Mouse (Mus musculus) right cerebral cortex, adult 2 months (tissue): ENCODE measurements around the gene Pcsk4.

Source experiments
- DNase-seq, 2 experiments: peaks; one replicate each; pipeline ENCODE4 v3.0.0; 2021 to 2022; ENCODE audit warnings: low spot score in 2 of 2

Pcsk4 gene

DNA sequence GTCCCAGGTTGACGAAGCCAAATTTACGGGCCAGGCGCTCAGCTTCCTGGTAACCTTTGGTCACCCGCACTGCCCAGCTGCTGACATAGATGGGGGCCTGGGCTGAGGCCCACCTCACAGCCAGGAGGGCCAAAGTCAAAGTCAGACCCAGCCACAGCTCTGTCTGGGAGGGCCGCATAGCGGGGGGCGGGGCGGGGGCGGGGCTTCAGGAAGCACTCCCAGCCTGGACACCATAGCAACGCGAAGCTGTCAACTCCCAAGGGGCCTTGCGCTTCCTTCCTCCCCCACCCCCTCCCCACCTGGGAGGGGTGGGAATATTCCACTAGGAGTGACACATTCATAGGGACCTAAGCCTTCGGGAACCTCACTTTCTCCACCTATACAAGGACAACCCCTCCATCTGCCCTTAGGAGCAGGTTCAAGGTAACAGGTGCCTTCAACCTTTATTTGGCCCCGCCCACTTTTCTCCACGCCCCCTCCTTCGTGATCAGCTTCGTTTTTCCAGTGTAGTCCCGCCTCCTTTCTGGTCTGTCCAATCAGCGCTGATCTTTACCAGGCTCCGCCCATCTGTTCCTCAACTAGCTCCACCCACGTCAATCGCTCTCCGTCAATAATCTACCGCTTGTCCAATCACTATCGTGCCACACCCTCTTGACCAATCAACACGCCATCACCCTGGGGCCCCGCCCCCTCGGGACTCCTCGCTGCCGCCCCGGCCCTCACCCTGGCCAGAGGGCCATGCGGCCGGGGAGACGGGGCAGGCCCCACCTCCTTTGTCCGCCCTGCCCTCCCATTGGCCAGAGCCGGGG, at the start of gene Pcsk4, which contains the start of gene Reep6:
Pcsk4 (minus strand) TSS at position 226 of the 809 bp plus-strand sequence.
Reep6 (plus strand) TSS at position 681 of the 809 bp plus-strand sequence.
- peak; percentile 93 to 94 for DNase-seq

DNA sequence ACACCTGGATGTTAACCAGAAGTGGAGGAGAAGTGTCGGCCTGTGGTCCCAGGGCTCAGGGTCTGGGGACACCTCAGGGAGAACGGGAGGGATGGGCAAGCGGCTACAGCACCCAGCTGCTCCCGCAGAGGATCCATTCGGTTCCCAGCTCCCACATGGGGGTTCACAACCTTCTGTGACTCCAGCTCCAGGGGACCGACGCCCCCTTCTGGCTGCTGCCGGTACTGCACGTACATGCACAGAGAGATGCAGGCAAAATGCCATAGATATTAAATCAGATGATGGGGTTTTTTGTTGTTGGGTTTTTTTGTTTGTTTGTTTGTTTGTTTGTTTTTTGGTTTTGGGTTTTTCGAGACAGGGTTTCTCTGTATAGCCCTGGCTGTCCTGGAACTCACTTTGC, 48.4 kb upstream of the Pcsk4 start:
- no peak for DNase-seq

DNA sequence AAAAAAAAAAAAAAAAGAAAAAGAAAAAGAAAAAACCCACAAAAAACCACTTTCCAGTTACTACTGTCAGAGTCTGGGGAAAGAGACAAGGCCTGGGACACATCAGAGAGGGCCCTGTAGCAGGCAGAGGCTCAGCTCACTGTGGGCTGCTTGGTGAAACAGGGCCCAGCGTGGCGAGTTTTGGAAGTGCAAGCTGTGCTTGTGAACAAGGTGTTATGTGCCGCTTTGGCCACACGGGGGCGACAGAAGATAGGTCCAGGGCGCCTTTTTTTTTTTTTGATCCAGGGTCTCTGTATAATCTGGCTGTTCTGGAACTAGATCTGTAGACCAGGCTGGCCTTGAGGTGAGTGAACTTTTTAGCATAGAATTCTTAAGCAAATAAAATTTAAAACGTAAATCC, 46.9 kb upstream of the Pcsk4 start:
- peak; percentile 92 to 93 for DNase-seq

DNA sequence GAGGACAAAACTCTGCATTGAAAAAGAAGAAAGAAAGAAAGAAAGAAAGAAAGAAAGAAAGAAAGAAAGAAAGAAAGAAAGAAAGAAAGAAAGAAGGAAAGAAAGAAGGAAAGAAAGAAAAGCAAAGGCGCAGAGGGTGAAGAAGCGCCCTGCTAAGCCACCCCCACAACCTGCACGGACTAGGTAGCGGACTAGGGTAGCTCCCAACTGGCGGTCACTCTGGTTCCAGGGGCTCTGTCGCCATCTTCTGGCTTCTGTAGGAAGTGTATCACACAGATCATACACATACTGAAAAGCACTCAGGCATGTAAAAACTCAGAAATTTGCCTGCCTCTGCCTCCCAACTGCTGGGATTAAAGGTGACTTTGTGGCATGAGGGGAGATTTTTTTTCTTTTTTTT, 44.8 kb upstream of the Pcsk4 start:
- DNase-seq: peak; percentile 79 to 87

DNA sequence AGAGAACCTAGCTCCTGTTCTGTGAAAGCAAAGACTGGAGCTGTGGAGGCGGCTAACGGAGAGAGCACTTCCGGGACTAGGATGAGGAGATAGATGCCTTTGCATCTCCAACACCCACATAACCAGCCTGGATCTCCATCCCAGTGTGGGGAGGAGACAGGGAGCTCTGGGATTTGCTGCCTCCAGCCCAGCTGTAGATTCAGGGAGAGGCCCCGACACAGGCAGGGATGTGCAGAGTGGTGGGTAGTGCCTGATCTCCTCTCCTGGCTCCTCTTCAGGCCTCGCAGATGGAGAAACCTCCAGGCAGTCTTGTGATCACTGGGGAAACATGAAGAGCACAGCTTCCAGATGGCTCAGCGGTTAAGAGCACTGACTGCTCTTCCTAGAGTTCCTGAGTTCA, 43.4 kb upstream of the Pcsk4 start:
- peak; percentile 48 to 56 for DNase-seq

DNA sequence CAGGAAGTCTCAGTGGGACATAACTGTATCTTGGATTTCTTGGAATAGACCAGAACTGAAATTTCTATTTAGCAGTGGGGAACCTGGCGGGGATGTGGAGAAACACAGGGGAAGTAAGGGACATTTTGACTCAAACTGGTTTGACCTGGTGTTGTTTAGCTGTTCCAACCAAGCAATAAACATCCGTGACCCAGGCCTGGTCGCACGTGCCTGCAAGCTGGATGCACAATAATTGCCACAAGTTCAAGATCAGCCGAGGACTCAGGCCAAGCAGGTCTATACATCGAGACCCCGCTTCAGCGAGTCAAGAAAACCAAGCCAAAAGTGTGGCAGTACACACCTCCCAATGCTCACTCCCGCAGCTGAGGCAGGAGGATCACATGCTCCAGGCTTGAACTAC, 42.7 kb upstream of the Pcsk4 start:
- DNase-seq: no peak

DNA sequence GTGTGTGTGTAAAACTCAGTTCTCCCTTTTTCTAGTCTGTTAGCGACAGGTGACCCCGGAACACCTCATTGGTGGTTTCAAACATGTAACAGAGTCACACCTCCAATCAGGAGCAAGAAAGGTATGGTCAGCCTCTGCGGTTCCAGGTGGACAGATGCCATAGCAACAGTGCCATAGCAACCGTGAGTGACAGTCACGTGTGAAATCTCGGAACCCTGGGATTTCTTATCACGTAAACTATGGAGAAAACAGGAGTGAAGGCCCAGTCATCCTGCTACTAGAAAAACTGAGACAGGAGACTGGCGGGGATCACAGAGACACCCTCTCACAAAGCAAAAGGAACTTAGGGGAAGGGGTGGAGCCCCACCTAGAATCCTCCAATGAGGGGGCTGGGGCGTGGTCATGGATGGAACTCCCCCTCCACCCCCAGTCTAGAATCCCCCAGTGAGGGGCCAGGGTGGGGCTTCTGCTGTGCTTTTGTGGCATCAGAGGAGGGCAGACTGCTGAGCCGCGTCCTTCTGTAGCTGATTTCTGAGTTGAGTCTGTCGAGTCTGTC, 42.2 kb upstream of the Pcsk4 start:
- DNase-seq: peak; percentile 64 to 70

DNA sequence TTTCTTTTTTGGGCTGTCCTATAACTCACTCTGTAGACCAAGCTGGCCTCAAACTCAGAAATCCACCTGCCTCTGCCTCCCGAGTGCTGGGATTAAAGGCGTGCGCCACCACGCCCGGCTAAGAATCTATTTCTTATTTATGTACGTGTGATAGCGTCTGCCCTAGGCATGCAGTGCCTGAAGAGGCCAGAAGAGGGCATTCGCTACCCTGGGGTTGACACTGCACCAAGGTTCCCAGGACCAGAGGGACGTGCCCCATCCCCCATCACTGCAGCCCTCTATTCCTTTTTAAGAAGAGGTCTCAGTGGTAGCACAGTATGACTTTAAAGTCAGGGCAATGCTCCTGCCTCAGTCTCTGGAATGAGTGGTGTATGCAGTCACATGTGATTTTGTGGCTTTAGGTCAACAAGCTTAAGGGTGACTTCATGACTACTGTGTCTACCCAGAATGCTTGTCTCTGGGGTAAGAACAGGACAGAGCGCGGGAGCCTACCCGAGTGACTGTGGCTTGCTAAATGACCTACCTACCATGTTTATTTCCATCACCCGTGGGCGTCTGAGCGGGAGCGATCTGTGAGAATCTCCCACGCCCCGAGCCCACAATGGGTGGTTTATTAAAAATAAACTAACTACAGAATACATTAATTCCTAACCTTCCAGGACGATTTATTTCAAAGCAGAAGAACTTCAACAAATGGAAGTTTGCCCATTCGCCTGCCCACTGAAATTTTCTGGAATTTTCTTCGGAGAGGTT, 40.9 kb upstream of the Pcsk4 start:
- DNase-seq: peak; percentile 78

DNA sequence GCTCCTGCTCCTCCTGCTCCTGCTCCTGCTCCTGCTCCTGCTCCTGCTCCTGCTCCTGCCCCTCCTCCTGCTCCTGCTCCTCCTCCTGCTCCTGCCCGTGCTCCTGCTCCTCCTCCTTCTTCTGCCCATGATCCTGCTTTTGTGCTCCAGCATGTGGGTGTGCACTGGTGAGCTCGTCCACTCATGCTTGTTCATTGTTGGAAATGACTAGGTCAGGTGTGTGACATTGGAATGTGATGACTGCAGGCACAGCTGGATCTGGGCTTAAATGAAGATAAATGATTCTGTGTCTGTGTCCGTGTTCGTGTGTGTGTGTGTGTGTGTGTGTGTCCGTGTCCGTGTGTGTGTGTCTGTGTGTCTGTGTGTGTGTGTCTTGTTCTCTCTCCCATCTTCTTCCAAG, 39.1 kb upstream of the Pcsk4 start:
- no peak for DNase-seq

DNA sequence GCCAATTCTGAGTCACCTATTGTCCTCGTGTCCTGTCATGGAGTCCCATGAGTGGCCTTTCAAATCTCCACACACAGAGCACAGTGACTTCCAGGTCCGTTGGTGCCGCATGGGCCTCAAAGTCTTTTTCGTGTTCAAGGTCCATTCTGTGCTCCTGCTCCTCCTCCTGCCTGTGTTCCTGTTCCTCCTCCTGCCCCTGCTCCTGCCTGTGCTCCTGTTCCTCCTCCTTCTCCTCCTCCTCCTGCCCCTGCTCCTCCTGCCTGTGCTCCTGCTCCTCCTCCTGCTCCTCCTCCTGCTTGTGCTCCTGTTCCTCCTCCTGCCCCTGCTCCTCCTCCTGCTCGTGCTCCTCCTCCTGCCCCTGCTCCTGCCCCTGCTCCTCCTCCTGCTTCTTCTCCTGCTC, 38.7 kb upstream of the Pcsk4 start:
- DNase-seq: no peak

DNA sequence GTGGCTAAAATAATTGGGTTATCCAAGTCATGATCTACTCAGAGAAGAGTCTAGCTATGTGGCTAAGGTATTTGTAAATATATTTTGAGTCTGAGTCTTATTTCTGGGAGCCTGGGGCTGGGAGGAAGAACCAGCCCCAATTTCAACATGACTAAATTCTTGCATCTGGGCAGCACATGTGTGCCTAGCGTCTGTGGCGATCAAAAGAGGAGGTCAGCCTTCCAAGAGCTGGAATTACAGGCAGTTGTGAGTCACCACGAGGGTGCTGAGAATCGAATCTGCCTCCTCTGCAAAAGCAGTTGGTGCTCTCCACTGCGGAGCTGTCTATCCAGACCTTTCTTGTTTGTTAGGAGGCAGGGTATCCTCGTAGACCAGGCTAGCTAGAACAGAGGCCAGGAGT, 36.4 kb upstream of the Pcsk4 start:
- DNase-seq: no peak

DNA sequence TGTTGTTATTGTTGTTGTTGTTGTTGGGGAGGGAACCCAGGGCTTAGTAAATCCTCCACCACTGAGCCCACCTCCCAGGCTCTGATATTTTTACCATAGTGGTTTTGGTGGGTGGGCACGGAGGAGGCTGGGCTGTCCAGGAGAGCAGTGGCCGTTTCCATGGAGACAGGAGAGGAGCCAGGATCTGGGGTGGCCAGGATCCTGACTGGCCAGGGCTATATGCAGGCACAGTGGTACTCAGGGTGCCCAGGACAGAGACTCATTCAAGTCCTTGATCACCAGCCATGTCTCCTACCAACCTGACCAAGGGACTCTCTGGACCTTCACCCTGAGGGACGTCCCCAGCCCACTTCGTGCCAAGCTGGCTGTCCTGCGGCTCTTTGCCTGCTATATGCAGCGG, 34.4 kb upstream of the Pcsk4 start:
- DNase-seq: no peak

DNA sequence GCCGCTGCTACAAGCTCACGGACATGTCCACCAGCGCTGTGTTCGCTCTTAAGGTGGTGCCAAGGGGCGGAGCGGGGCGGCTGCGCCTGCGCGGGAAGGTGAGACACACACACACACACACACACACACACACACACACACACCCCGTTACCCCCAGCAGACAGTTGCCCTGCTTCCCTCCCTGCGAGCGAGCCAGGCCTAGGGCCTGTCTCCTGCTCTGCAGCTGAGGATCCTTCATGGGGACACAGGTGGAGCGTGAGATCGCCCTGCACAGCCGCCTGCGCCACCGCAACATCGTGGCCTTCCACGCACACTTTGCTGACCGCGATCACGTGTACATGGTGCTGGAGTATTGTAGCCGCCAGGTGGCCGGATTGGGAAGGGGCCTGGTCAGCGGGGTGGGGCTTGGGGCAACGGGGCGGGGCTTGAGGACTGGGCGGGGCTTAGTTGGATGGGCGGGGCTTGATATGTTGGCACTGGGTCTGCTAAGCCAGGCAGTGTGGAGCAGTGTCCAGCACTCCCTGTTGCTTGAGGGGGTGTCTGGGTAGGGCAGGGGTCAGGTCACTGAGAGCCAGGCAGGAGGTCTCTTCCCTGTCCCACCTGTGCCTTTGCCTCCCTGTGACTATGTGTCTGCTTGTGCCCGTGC, 28.8 kb upstream of the Pcsk4 start:
- DNase-seq: peak in 1 of 2 experiments; percentile 29

DNA sequence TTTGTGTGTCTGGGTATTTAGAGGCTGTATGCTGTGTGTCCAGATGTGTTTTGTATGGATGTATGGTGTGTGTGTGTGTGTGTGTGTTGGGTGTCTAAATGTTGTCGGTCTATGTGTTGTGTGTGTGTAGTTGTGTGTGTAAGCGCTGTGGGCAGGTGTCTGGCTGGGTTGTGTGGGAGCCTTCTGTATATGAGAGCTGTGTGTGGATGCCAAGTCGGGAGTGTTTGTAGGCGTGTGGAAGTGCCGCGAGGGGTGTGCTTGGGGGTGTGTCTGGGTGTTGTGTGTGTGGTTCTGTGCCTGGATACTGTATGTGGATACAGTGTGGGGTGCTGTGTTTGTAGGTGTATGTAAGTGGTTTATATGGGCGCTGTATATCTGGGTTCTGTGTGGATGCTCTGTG, 28.0 kb upstream of the Pcsk4 start:
- DNase-seq: peak; percentile 55 to 63

DNA sequence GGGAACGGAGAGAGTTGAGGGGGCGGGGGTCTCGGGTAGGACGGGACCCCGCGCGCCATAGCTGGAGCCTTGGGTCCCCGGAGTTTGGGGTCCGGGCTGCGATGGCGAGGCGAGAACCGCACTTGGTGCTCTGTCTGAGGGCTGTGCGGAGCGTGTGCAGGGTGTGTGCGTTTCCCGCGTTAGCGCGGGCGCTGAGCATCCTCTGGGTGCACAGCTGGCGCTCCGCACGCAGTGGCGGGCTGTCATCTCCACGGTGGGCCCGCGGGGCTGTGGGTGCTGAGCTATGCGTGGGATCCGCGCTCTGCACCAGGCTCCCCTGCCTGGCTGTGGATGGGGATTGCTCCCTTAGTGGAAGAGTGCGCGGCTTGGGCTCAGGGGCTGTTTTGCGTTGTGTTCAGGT, 27.4 kb upstream of the Pcsk4 start:
- DNase-seq: peak in 1 of 2 experiments; percentile 44

DNA sequence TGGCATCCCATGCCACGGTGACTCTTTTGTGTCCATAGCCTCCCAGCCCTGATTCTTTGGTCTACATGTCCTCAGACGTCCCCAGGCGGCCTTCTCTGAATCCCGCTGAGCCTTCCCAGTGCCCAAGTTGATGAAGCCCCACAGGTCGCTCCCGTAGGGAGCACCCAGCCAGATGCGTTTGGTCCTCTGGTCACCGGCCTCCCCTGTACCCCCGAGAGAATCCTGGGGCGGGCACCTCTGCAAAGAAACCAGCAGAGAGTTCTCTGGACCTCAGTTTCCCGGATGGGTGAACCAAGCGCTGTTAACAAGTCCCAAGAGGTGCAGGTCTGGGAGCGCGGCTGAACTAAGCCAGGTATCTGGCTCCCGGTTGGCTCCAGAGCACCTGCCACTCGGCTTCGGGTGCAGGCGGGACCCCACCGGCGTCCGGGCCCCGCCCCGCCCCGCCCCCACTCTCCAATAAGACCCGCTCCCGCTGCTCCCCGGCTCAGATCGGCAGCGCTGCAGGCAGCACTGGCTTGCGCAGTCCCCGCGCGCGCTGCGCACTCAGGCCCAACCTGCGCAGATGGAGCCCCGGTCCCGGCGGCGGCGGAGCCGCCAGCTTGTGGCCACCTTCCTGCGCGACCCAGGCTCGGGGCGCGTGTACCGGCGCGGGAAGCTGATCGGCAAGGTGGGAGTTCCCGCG, 26.8 kb upstream of the Pcsk4 start, which contains the start of gene Plk5:
Plk5 (plus strand) TSS at position 459 of the 682 bp plus-strand sequence.
- DNase-seq: peak in 1 of 2 experiments; percentile 57

DNA sequence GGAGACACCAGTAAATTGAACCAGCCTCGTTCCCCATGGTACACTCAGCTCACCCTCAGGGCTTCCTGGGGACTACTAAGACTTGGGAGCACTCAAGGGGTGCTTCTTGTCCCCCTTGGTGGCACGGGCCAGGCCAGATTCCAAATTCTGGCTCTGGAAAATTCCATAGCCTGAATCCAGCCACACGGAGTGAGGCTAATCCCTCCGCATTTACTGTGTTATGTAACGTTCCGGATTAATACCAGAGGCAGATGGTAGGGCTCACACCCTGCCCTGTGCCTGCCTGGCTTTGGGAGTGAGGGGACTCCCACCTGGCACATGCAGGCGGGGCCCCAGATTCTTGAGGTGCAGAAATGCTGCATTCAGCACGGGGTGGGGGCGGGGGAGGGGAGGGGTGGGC, 26.1 kb upstream of the Pcsk4 start:
- DNase-seq: peak in 1 of 2 experiments; percentile 37

DNA sequence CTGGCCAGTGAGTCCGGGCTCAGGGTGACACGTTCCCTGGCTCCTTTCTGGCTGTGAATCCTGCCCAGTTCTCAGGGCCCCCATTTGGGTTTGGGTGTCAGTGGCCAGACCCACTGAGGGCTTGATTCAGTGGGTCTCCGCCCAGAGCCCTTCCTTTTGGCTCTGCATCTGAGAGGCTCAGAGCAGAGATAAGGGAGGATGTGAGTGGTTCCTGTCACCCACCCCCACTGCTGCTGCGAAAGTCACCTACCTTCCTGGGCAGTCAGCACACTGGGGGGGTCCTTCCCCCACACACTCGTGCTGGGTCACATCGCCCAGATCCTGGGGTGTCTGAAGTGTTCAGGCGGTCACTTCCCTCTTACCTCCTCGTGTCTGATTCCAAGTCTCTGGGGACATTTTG, 23.4 kb upstream of the Pcsk4 start:
- no peak for DNase-seq

DNA sequence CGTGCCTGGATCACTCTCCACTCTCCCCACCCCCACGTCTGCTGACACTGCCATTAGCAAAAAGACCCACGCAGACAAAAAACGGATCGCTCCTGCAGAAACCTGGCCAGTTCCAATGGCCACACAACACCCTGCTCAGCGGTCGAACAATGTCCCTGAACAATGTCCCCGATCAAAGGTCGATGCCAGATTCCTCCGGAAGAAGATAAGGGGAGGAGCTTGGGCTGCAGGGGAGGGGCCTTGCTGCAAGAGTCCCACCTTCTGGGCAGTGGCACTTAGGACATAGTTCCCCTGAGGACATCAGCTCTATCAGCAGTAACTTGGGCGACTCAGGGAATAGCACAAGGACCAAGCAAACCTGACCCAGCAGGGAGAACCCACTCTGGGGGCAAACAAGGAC, 22.6 kb upstream of the Pcsk4 start:
- DNase-seq: no peak

DNA sequence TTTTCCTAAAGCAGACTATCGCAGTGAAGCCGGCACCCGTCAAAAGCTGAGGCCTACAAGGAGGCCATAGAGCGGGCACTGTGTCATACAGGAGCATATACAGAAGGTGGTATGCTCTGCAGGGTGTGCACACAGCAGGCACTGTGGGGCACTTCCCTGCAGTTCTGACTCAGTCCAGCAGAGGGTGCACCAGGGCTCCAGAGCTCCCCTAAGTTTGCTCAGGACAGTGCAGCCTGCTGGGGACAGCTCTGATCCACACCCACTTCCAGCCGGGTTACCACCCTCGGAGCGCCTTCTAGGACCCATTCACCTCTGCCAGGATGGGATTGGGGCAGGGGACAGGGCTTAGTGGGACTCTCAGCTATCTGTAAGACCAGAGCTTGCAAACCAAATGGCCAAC, 21.0 kb upstream of the Pcsk4 start:
- peak; percentile 86 to 92 for DNase-seq

DNA sequence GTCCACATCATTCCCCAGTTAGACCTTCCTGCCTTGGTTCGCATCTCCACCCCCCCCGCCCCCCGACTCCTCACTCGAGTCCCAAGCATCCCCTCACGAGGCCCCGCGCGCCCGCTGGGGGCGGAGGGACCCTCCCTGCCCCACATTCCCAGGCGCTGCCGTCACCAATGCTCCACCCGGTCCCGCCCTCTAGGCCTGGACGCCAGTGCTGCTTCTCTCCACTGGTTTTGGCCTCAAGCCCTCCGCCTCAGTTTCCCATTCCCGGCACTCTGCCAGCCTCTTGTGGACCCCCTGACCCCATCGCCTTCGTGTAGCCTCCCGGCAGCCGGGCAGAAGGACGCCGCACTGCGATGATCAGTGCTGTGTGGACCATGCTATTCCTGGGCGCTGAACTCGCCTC, 19.7 kb upstream of the Pcsk4 start:
- DNase-seq: no peak
